Mouse (Mus musculus) thymus, adult 2 months (tissue): ENCODE results near the gene Gm20388.

Source experiments
- CTCF ChIP-seq: fragments of 200-500 bp; IDR thresholded peaks from 2 replicates; pipeline ENCODE4 v1.5.1; 2012; ENCODE audit warnings: mild to moderate bottlenecking, control low read depth, low read length, moderate library complexity, borderline replicate concordance; ENCODE audit not compliant: control insufficient read depth, poor library complexity, insufficient read depth; ENCODE audit errors: extremely low read depth
- POLR2A ChIP-seq: fragments of 200-500 bp; IDR thresholded peaks from 2 replicates; pipeline ENCODE4 v1.6.1; 2012; ENCODE audit warnings: mild to moderate bottlenecking, low read length, control low read depth, moderate library complexity; ENCODE audit not compliant: control insufficient read depth, poor library complexity, insufficient read depth; ENCODE audit errors: extremely low read depth

- TF ChIP-seq CTCF = peak; percentile 48; the same call in 1 of the 2 replicates
- no peak for TF ChIP-seq POLR2A
These were observed 2587.3 kb downstream of the Gm20388 start for GRCm38 (mm10) chr8:122497912-122498311.
